Mouse (Mus musculus) brain, adult 2 months (tissue): Measurements from ENCODE around the gene Fam217b.

ENCODE experiments used
- DNase-seq: peaks from one replicate; pipeline ENCODE4 v3.0.0; 2011; ENCODE audit warnings: low read depth, low spot score

Gene Fam217b

DNA sequence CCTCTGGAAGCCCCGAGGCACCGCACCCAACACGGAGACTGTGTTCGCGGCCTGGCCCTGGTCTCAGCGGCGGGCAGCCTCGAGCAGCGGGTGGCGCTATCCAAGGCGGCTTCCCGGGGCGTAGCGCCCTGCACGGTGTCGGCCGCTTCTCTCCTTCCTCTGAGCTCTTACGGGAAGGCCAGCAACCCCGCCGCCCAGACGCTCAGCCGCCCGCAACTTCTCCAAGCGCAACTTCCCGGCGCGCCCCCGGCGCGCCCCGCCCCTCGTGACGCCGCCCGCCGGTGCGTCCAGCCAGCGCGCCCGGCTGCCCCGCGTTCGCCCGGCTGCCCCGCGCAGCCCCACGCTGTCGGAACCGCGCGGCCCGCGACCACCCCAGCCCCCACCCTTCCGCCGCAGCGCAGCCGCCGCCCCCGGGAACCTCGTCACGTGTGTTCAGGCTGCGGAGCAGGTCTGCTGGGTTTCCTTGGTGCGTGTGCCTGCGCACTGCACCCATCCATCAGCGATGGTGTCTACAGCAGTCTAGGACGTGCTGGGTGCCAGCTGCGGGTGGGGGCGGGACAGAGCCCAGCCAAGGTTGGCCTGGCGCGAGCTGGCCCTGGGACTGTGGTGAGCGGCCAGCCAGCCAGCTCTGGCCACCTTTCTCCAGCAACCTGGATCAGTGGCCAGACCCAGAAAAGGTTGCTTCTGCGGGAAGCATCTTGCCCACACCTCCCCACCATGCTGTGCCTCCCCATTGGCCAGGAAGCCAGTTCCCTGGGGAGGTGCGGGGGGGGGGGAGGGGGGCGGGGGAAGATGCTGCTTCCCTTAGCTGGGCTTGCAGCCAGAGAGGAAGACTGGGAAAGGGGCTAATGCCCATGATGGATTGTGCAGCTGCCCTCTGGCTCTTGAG, at the start of gene Fam217b, which contains the start of gene Ppp1r3d:
TSS of gene Fam217b (plus strand) at position 264 of the 889 bp plus-strand sequence.
TSS of gene Ppp1r3d (minus strand) at position 212 of the 889 bp plus-strand sequence.
- DNase-seq = peak; percentile 79

DNA sequence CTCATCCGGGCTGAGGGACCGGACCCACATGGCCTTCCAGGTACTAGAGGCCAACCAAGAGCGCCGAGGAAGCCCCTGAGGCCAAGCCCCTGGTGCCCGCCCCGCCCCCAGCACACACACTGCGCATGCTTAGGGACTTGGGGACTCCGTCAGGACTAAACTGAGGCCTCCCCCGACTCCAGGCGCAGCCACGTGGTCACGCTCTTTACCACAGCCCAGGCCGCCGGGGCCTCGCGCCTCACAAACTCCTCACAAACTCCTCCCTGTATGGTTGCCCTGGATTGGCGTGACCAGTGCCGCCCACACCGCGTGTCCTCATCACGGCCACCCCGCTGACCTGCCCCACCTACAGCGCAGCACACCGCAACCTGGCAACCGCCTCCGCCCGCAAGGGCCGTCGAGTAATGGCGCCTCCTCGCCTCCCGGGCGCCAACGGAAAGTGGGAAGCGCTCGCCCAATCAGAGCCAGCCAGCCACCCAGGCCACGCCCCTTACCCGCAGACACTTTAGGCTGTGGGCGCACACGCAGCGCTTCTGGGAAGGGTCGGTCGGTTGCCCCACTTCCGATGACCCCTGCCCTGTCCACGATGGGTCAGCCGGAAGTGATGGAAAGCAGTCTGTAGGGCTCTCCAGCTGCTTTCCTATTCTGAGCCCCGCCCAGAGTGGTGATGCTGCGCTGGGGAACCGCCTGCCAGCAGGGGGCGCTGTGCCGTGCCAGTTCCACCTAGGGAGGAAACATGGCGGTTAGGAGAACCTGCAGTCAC, 7.1 kb upstream of the Fam217b start, which contains the start of gene Sycp2:
TSS of gene Sycp2 (minus strand) at position 633 of the 763 bp plus-strand sequence.
- no peak for DNase-seq

DNA sequence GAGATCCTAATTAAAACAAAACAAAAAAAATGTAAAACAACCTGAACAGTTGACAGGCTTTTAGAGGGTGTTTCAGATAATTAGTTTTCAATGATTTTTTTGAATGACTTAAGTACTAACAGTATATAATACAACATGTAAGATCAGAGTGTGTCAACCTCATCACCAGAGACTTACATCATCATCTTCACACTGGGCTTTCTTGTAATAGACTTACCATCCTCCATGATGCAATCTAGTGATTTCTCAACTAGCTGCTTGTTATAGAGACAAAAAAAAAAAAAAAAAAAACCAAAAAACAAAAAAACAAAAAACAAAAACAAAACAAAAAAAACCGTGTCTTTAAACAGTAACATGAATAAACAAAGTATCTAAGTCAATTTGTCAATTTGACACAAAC, 5.3 kb upstream of the Fam217b start:
- no peak for DNase-seq

DNA sequence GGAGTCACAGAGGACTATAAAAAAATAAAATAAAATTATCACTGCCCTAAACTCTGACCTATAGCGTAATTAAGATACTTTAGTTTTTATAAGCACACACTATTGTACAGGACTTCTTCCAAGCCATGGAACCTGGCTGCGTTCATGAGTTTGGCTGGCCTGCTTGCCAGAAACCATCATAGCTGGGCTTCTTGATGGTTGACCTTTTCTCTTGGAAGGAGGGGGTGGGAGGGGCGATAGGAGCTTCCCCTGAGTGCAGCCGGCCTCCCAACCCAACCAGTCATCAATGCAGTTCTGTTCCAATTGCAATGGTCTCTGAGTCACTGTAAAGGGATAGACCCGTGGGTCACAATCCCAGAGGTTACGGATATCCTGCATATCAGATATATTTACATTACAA, 4.0 kb upstream of the Fam217b start:
- no peak for DNase-seq

DNA sequence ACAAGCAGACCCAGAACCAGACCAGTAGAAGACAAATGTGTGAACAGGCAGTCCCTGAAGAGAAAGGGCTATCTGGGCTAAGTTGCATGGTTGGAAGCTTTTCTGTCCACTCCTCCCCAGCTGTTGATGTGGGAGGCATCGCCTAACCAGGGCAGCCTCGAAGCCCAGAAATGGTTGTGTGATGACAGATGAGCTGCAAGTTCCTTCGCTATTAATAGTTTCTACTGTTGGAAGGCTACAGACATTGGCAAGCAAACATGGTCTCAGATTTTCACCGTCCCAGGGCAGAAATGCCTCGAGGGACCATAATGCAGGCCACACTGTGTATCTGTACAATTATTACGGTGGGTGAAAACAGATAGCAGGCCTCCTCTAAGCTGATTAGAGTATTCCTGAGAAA, 1.7 kb upstream of the Fam217b start:
- DNase-seq = peak; percentile 78

DNA sequence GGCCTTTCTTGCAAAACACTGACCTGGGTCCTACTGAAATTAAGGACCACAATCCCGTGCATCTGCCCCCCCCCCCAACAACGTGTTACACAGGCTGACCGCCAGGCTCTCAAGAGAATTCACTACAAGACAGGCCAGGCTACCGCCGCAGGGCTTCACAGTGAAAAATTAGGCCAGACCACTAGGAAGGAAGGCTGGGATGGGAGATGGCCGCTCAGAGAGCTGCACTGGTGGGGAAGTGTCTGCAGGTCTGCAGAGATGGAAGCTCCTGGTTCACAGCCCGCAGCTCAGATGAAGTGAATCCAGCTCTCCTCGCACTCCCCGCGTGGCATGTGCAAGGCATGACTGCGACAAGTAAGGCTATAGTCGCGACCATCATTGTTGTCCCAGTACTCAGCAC, 1.2 kb upstream of the Fam217b start:
- DNase-seq = no peak

DNA sequence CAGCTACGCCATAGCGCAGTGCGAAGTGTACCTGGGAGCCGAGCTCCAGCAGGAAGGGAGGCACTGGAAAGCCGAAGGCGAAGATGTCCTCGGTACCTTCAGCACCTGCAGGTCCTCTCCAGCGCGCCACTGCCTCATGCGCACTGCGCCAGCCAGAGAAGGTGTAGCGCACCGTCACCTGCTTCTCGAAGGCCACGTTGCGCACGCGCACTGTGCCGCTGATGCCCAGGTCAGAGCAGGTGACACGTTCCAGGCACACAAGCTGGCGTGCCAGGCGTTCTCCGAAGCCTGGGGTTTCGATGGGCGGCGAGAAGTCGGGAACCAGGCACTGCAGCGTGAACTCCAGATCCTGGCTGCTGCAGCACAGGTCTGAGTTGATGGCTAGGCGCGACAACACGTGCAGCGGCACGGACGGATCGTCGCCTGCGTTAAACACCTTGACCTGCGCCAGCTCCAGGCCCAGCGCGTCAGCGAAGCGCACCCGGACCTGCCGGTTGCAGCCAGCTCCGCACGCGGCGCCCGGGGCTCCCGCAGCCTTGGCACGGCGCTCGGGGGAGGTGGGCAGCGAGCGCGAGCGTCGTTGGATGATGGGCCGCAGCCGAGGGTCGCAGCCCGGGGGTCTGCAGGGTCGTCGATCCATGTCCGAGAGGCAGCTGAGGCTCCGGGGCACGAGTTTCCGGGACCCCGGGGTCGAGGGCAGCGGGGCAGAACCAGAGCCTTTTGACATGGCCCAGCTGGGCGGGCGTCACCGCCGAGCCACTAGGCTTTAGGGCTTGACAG, 653 bp upstream of the Fam217b start:
- peak; percentile 68 for DNase-seq

DNA sequence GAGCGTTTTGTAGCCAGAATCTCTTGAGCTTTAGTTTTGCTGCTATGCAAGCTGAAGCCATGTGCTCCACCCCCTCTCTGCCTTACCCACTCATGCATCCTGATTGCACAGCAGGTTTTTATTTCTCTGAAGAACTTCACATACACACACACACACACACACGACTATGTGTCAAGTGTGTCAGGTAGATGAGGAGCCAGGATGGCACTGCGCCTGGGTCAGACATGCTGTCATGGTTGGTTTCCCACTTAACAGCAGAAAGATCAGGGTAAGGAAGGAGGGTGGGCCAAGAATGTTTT, 775 bp downstream of the Fam217b start:
- no peak for DNase-seq

DNA sequence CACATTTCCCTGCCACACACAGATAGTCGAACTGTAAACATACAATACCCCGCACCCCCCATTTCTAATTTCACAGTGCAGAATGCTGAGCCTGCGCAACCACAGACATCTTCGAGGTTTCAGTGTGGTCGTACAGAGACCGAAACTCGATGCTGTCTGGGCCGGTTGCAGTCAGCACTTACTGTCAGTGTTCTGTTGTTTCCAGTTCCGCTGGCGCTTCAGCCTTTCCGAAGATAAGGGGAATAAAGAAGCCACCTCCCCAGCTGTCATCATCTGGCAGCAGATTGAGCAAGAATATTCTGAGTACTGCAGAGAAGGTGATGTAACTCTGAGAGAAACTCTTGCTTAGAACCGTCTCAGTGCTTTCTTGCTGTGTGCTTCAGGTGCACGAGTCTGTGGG, 2.1 kb downstream of the Fam217b start:
- DNase-seq = peak; percentile 54

DNA sequence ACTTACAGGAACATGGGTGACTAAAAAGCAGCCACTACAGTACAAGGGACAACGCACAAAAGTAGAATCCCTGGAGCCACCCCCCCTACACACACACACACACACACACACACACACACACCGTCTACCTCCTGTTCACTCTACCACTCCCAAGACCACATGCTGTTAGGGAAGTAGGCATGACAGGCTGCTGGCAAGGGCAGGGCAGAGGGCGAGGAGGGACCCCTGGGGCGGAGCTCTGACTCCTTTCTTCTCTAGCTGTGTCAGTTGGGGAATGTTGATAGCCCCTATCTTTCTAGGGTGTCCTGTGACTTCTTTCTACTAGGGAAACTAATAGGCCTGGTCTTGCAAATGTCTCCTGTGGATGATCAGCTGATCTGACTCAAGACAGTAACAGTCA, 2.6 kb downstream of the Fam217b start:
- DNase-seq = no peak

DNA sequence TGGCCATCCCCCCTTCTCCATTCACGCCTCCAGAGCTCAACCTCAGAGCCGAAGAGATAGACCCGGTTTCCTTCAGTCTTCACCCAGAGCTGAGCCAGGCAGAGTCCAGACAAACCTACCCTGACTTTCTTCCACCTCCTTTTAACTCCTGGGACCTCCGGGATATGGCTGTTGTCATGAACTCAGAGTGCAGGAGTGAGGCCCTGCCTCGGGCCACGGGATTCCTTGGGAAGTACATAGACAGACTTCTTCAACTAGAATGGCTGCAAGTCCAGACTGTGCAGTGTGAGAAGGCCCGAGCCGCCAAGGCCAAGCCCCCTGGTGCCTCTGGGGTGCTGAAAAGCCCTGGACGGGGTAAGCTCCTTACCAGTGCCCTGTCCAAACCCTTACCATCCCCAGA, 6.3 kb downstream of the Fam217b start:
- DNase-seq = no peak

DNA sequence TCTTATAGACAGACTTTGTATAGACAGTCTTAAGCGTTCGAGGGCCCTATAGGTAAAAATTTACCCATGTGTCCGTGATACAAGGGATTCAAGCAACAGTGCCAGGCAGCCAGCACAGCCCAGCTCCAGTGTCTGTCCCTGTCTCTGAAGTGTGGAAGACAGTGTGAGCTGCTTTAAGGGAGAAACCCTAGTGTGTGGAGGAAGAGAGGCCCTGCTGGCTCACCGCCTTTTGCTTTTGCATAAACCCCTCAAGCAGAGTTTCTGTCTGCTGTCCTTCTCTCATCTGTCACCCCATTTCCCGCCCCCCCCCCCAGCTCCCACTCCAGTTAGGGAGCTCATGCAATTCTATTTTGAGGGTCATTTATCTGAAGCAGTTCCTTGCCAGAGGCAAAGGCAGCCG, 7.3 kb downstream of the Fam217b start:
- no peak for DNase-seq

DNA sequence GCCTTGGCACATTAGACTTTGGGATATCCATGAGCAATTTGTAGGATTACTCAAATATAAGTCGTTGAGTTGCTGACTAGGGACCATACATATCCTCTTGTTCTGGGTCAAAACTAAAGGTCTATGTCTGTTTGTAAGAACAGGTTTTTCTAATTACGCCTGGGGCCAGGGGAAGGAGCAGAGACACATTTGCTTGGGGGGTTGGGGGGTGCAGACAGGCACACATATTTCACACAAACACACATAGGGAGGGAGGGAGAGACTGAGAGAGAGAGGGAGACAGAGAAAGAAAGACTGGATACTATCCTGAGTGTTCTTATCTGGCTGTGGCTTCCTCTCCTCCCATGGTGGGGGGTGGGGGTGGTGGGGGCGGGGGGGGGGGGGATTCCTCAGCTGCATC, 7.9 kb downstream of the Fam217b start:
- no peak for DNase-seq

DNA sequence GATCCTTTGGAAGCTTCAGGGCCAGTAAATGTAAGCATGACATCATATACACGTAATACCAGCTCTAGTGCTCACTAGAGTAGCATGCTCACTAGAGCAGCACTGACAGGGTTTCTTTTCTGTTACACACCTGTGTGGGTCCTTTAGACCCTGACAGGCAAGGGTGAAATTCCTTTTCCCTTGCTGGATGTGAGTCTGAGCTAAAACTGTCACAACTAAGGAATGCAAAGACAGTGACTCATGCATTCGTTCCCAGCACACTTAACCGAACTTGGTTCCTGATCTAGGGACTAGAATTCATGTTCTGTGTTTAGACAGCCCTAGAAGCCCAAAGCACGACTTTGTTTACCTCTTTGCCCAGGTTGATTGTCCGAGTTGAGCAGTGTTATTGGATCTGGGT, 8.9 kb downstream of the Fam217b start:
- no peak for DNase-seq

DNA sequence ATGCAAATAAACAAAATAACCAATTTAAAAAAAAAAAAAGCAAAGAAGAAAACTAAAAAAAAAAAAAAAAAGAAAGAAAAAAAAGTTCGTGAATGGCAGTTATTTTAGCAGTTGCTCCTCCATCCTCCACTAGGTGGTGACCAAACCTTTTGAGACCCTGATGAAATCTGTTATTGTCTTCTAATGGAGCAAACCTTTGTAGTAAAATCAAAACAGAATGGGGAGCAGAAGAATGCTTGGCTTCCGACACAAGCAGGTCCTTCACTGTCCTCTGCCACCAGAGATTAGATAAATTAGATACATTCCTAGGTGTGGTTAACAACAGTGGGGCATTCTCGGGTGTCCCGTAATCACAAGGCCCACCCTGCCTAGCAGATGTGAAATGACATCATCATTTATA, 11.9 kb downstream of the Fam217b start:
- DNase-seq = peak; percentile 56

DNA sequence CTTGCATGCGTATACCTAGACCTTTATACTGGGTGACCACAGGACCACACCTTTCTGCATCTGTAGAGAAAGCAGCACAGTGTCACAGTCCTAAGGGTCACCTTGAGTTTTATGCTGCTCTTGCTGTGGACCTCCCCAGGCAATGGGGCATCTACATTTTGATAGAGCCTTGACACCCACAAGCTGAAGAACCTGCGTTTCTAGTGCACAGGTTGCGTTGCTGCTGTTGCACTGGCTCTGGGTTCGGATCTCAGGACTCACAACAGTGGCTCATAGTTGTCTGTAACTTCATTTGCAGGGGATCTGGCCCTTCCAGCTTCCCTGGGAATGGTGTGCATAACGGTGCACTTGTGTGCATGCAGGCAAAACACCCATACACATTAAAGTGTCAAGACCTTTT, 12.9 kb downstream of the Fam217b start:
- DNase-seq = no peak

DNA sequence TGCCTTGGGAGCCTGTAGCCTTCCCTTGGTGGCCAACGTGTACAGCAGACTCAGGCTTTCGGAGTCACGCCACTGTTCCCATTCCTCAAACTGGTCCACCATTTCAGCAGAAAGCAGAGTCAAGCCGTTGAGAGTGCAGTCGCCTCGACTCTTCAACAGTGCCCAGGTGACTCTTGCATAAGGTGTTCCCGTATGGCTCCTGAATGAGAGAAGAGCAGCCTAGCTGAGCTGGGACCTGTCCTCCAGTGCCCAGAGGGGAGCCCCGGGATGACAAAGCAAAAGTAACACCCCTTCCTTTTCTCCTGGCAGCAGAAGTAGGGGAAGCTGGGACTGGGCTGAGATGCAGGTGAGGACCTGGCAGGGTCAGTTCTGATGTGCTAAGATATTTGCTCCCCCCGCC, 13.9 kb downstream of the Fam217b start:
- DNase-seq = no peak

DNA sequence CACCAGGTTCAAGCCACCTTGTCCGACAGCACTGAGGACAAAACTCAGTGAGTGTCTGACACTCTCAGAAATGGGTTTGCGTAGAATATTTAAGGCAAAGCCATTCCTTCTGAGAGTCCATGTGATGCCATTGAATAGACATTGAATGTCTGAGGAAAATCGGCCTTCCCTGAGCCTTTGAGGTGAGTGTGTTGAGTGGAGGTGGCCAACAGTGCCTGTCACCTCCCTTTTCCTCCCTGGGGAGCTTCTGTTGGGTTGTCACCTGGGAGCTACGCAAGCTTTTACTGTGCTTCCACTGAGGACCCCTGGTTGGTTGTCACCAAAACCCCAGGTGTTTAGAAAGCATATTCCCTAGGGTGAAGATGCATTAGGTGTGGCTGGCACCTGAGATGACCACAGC, 14.4 kb downstream of the Fam217b start:
- DNase-seq = no peak

DNA sequence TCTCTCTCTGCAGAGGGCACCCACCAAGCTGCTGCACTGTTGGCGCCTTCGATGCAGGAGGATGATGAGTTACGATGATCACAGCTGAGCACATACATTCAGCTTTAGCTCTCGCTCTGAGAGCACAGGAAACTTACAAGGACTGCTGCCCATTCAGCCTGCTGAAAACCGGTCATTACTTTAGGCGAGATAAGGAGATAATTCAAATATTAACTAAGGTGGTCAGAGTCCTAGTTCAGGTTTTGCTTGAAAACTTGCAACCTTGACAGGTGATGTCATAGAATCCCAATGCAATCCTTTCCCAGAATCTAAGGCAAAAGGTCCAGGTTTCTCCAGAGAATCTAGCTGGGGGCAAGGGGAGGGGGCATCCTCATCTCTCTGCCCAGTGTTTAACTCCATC, 15.1 kb downstream of the Fam217b start:
- no peak for DNase-seq

DNA sequence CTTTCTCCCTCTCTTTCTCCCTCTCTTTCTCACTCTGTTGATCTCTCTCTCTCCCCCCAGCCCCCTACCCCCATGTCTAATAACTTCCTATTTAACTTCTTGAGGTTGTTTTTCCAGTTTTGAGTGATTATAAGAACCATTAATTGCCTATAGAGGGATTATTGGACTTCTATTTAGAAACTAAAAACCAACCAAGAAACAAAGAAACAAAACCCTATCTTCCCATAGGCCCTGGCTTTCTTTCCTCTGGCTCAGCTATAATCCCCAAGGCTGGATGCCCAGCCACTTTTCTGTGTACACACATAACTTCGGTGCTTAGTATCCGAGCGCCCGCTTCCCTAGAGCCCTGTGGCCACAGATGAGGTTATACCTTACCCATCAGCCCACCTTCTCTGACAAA, 15.9 kb downstream of the Fam217b start, which contains the start of gene Cdh26:
TSS of gene Cdh26 (plus strand) at position 301 of the 400 bp plus-strand sequence.
- no peak for DNase-seq

DNA sequence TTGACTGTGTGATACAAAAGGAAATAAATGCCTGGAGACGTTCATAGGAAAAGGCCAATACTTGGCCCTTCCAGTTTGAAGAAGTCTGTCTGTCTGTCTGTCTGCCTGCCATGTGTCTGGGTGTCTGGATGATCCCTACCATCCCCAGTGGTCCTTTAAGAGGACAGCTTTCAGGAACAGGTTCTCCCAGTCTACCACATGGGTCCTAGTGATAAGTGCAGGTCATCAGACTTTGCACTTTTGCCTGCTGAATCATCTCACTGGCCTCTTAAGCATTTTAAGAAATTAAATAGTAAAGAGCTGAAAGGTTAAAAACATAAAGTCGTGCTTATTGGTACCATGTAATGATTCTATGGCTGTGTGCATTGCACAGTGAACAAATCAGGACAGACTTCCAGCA, 19.2 kb downstream of the Fam217b start:
- DNase-seq = no peak

DNA sequence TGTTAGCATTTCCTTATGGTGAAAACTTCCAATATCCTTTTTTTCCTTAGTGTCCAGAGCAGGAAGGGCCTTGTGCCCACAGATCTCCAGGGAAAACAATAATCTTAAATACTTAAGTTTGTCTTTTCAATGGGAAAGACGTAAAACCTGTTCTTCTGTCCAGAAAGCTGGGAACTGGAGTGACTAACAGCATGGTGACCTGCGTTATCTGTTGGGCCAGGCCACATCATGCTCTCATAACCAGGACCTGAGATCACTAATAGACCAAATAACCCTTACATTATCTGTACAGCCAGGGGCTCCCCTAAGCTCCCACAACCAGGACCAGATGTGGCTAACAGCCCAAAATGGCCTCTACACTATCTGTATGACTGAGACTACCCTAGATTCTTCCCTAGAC, 19.6 kb downstream of the Fam217b start:
- DNase-seq = no peak
